Mouse (Mus musculus): Measurements from ENCODE around the gene Runx2.

- TF ChIP-seq POLR2A (IDR thresholded peaks at IDR 0.05; ENCODE audit: low read depth, low read length) (no peak), CTCF (IDR thresholded peaks at IDR 0.05; ENCODE audit: extremely low read depth, insufficient read length, insufficient replicate concordance, low read depth, low read length) (no peak)
Measured at GRCm38 (mm10) chr17:44643260-44643659, 171.3 kb downstream of the Runx2 start.
